Mouse (Mus musculus) spleen, adult 12 weeks (tissue): ENCODE measurements around the gene Gm136.

Experiments
- DNase-seq: peaks from one replicate; pipeline ENCODE4 v3.0.0; 2022; ENCODE audit warnings: low spot score

Gm136 gene

GRCm38 (mm10) chr4:34708127-34708526, 47.9 kb downstream of the Gm136 start:
- DNase-seq, result no peak

DNA sequence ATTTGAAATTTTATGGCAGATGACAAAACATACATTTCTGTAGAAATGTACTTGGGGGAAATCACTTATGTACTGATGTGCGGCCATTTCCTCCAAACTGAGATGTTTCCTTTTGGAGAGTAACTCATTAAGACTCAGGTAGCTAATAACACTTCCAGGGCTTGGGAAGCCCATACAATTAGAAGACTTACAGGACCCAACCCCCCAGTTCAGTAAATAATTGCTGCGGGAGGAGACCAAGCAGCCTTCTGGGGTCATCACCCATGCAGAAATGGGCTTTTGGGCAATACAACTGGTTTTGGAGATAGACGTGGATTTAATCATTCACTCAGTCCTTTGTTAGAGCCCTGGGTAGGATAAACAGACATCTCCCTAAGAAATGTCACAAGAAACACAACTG, 48.8 kb downstream of the Gm136 start:
- DNase-seq, result no peak

DNA sequence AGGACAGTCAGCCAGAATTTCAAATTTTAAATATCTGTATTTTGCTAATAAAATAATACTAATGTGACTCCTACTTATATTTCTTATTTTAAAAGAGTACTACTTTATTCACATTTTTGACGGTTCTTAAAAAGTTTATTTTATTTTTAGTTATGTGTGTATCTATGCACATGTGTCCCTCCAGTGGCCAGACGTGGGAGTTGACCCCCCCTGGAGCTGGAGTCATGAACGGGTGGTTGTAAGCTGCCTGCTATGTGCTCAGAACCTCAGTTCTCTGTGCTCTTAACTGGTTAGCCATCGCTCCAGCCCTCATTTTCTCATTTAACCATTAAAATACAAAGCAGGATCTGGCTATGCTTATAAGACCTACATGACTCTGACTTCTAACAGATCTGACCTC, 53.0 kb downstream of the Gm136 start:
- DNase-seq, result no peak

- no peak for DNase-seq
These were observed 53.8 kb downstream of the Gm136 start for GRCm38 (mm10) chr4:34702231-34702630.

DNA sequence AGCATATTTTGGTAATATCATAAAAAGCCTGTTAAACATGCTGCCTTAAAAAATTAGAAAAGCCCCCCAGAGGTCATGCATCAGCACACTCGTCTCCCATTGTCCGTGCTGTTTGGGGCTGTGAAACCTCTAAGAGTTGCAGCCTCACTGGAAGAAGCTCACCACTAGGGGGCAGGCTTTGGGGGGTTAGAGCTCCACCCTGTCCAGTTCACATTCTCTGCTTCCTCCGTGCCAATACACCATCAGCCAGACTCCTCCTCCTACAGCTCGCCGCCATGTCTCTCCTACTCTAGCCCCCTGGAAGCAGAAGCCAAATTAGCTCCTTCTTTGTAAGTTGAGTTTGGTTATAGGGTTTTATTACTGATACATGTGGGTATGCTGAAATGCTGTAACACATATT, 54.5 kb downstream of the Gm136 start:
- peak; percentile 19 for DNase-seq
